Mouse (Mus musculus): ENCODE data around the gene Rab17.

Gene Rab17

GRCm38 (mm10) chr1:90969347-90969784 lies at the start of gene Rab17:
Rab17 (minus strand) TSS chr1:90969661.
- no peak for DNase-seq (ENCODE audit: low read depth)

DNA sequence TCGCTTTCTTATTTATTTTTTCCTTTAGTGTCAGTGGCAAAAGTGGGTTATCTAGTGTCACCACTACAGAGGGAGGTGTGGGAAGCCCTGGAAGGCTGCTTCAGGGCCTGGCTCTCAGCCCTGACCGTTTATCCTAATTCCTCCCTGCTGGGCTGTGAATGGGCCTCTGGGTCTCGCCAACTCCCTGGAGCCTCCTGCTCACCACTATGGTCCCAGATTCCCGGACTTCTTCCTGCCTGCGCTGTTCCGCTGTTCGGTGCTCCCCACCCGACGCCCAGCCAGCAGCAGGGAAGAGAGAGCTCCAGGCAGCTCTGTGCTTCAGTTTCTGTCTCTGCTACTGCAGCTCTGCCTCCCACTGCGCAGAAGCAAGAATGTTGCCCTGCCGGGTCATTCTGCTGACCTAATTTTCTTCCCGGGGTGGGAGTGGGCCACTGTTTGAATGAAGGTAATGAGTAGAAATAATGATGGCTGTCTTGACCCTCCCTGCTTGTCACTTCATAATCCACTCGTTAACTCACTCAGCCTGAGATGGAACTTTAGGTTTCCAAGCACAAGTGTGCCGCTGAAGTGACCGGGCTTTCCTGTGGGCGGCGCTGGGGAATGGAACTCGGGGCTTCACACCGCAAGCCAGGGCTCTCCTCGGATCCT lies 47.8 kb upstream of the Rab17 start:
- no peak for DNase-seq (ENCODE audit: low read depth)

GRCm38 (mm10) chr1:91015571-91015970 lies 46.1 kb upstream of the Rab17 start:
- no peak for DNase-seq (ENCODE audit: low read depth)

- no peak for DNase-seq (ENCODE audit: low read depth)
These were observed 44.3 kb upstream of the Rab17 start for GRCm38 (mm10) chr1:91013803-91014202.

- DNase-seq (ENCODE audit: low read depth), result no peak
These were observed 41.9 kb upstream of the Rab17 start for GRCm38 (mm10) chr1:91011336-91011735.

GRCm38 (mm10) chr1:91010716-91011115 lies 41.3 kb upstream of the Rab17 start:
- DNase-seq (ENCODE audit: low read depth), result no peak

DNA sequence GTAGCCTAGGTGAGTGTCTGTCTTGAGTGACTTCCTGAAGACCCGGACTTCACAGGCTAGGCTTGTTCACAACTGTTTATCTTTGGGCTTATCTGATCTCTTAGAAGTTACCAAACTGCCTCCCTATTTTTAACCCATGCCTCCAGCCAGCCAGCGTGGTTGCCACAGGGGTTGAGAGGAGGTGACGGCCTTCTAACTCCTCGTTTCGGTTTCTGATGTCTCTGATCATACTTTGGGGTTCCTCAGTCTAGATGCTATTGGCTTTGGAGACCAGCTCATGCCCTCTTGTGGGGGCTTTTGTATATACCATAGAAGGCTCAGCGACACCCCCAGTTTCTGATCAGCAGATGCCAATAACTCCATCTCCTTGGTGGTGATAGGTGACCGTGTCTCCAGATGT lies 40.8 kb upstream of the Rab17 start:
- no peak for DNase-seq (ENCODE audit: low read depth)

DNA sequence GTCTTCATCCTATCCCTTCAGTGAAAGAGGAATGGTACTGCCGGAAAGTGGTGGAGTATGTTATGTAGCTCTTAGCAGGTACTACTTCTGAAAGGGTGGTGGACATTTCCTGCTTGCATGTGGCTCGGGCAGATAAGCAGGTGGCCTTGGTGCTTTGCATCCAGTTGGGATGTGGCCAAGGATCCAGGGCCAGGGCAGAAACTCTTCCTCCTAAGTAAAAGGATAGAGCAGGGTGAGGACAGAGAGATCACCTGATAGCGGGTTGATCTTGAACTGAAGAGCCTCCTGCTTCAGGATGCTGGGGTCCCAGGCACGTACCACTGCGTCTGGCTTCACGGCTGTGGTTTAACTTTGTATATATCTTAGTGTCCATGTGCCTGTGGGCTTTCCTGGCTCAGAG lies 39.8 kb upstream of the Rab17 start:
- no peak for DNase-seq (ENCODE audit: low read depth)

- no peak for DNase-seq (ENCODE audit: low read depth)
These were observed 39.3 kb upstream of the Rab17 start for GRCm38 (mm10) chr1:91008746-91009145.

DNA sequence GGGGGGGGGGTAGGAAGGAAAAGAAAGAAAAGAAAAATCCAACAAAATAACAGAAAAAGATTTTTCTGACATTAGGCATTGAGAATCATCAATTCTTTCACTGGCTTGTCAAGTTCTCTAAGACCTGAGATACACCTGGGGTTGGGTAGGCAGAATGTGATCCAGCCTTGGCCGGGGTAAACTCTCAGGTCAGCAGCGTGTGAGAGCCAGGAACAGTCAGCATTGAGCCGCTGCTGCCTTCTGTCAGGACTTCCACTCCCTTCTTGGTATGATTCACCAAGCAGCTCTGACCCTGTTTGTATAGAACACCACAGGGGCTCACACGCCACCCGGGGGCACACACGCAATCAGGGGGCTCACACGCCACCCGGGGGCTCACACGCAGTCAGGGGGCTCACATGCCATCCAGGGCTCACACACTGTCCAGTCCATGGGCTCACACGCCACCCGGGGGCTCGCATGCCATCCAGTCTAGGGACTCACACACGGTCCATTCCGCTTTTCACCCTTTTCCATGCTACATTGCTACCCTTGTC lies 38.8 kb upstream of the Rab17 start:
- no peak for DNase-seq (ENCODE audit: low read depth)

- no peak for DNase-seq (ENCODE audit: low read depth)
These were observed 37.2 kb upstream of the Rab17 start for GRCm38 (mm10) chr1:91006708-91007107.

- DNase-seq (ENCODE audit: low read depth), result no peak
These were observed 36.6 kb upstream of the Rab17 start for GRCm38 (mm10) chr1:91006037-91006436.

DNA sequence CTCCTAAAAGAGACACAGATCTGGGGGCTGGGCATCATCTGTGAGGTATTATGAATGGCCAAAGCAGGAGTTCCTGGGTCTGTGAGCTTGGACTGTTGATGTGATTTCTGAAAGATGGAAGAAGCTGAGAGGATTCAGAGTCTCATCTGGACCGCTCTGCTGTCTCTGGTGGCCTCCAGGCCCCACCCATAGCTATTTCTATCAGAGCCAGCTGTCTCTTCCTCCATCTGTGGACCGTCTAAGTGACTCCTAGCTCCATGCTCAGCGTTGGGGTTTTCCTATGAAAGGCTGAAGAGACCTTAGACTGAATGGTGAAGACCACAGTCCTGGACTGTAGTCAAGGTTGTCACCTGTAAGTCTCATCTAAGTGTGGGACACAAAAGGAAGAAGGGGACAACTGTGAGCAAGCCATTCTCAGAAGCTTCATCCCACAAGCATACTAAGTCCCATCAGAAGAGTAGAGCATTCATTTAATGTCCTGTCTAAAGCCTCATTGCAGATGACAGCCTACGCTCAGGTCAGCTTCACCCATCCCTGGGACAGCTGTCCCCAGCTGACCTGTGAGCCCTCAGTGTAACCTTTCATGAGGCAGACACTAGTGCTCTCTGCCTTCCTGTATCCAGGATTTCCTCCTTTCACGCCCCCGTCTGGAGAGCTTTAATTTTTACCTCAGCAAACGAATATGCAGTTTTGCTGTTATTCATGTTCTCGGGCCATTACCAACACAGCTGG lies 34.2 kb upstream of the Rab17 start:
- DNase-seq (ENCODE audit: low read depth), result no peak

DNA sequence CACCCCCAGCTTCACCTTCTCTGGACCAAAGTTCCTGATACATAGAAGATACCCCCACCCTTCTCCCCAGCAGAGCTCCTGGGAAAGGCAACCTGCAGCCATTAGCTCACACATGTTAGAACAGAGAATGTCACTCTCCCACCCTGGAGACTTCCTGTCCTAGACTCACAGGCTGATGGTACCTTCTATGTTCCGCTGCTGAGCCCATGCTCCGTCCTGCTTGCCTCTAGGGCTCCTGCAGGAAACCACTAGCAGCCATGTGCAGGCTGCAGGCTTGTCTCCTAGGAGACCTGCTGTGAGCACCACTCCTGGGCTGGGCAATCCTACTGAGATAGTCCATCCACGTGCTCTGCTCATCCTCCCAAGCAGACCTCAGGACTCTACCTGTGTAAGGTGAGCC lies 33.2 kb upstream of the Rab17 start:
- no peak for DNase-seq (ENCODE audit: low read depth)

DNA sequence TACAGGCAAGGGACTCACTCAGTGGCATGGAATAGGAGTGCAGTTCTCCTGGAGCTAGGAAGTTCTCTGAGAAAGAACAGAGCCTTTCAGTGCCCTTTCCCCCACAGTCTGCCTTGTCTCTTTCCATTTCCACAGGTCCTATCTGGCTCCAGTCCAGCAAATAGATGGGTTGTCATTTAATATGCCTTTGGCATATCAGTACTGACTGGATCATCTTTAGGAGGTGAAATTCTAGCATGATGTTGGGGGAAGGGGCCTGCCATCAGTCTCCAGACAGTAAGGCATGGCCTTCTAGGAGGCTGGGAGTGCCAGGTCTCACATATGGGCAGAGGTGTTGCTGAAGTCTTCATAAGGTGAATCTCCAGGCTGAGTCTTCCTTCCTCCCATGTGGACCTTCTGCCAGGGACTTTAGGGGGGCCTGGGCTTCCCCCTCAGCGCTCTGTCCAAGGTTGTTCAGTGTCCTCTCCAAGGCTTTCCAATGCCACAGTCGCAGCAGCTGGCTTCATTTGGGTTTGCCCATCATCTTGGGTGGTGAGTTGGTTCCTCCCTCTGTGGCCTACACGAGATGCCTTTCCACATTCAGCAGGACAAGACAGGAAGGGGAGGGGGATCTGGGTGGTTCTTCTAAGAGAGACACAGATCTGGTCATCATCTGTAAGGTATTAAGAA lies 32.5 kb upstream of the Rab17 start:
- no peak for DNase-seq (ENCODE audit: low read depth)

- no peak for DNase-seq (ENCODE audit: low read depth)
These were observed 31.6 kb upstream of the Rab17 start for GRCm38 (mm10) chr1:91001101-91001500.

GRCm38 (mm10) chr1:90999911-91000601 lies 30.6 kb upstream of the Rab17 start:
- no peak for DNase-seq (ENCODE audit: low read depth)

DNA sequence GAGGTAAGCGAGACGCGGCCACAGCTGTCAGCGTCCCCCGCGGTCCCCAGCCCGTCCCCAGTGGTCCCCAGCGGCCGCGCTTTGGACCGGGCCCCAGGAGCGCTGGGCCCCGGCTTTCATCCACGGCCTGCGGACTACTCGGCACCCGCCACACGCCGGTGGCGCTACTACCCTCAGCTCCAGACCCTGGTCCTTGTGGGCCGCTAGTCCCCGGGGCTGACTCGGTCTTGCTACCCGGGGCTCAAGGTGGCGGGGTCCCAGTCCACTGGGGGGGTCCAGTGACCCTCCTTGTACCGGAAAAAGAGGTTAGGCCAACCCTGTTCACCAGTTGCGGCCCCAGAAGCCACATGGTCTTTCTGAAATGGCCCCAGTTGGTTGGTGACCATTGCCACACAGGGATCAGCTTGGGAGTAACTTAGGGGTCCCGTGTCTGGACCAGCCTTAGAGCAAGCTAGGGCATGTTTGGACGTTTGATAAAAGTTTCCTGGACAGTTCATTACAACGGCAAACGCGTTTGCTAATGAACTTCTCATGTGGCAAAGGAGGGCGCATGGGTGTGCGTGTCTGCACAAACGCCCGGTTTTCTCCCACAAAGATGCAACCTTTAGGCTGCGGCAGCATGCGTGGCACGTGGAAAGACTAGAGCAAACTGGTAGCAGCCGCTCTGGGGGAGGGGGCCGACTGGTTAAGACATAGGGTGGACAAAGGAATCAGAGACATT lies 29.6 kb upstream of the Rab17 start:
- DNase-seq (ENCODE audit: low read depth), result no peak

DNA sequence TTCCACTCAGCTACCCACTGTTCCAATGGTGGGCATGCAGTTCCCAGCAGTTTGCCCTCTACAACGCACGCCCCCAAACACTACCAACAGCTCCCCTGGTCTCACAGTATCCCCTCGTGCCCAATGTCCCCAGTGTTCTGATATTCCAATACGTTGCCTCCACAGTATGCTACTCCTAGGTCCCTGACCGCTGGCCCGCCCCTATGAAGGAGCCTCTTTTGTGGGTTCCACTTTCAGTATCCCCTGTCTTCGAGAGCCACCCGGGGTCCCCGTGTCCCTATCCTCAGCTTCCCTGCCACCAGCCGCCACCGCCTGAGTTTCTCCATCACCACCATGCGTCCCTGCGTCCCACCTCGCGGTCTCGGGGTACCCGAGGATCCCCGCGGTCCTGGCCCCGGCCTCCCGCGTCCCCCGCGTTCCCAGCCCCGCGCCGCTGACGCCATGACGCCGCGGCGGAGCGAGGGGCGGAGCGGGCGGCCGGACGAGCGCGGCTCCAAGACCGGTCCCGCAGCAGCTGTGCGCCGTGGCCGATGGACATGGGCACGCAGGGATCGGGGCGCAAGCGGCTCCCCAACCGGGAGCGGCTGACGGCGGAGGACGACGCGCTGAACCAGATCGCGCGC lies 28.9 kb upstream of the Rab17 start, which contains the start of gene Lrrfip1:
Lrrfip1 (plus strand) TSS at position 470 of the 623 bp plus-strand sequence.
- DNase-seq (ENCODE audit: low read depth), result no peak

GRCm38 (mm10) chr1:90997641-90998040 lies 28.2 kb upstream of the Rab17 start:
- DNase-seq (ENCODE audit: low read depth), result no peak

DNA sequence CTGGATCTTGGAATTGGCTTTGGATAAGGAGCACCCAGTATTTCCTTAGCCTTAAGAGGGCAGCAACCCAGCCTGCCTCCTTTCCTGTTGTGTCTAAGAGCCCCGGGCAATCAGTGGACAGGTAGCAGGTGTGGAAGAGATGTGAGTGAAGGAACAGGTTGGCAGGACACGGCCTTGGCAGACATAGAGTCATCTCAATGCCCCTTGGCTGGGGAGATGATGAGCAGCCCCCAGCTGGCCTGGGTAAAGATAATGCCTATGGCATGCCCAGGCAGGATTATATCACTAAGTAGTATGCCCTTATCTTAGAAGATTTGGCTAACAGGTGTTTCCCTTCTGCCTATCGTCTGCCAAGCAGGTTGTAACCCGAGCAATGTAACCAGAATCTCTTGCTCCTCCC lies 27.7 kb upstream of the Rab17 start:
- DNase-seq (ENCODE audit: low read depth), result no peak

Data from induced T-regulatory cell, adult 2 months (primary cell).